Mouse (Mus musculus) liver, adult 2 months (tissue): ENCODE data around the gene Lrrc74b.

Experiments used
- CTCF ChIP-seq: fragments of 200-500 bp; IDR thresholded peaks from 2 replicates; pipeline ENCODE4 v1.5.1; 2011; ENCODE audit warnings: low read depth, low read length, control low read depth
- POLR2A ChIP-seq: fragments of 200-500 bp; IDR thresholded peaks from 2 replicates; pipeline ENCODE4 v1.6.1; 2011; ENCODE audit warnings: low read length, control low read depth; ENCODE audit not compliant: insufficient read depth; ENCODE audit errors: extremely low read depth

GRCm38 (mm10) chr16:17552837-17553236 is 8.2 kb downstream of the Lrrc74b start:
- TF ChIP-seq CTCF (no peak), POLR2A (no peak)
